ENCODE assay signal across 23 mouse cellular contexts in the genomic region with DNA sequence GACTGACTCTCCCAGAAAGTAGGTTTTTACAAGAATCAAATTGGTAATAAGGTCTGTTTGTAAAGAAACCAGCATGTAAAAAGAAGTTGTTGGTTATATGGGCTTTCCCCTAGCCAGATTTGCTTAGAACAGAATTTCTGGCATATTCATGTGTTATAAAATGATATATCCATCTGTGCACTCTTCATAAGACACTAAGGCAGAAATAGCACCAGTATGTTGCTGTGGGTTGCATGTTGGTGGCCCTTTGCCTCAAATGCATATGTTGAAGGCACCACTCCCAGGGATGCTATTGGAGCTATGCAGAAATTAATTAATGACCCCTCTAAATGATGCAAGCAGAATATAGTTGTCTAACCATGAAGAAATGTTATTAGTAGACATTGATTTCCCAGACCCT.
DNase-seq lines count a peak whose midpoint lies in the region; ATAC-seq and TF ChIP-seq lines count a peak whose summit lies in the region.
"Had no signal": no experiment of that assay in that cellular context is flagged by ENCODE, and none has a peak within 500 bp of the region (broad histone marks: within the 10 kb centered on the region; RNA-seq: fewer than 3 reads in every experiment).

No protein-coding gene starts in this region.

- peak; percentile 11 for DNase-seq in forebrain, embryonic 14.5 days (ENCODE audit: low spot score)
- DNase-seq in forebrain, embryonic 10.5 days (ENCODE audit: extremely low spot score, low spot score) = no peak
- DNase-seq in frontal cortex, postnatal 14 days (ENCODE audit: low spot score in 2 of 2) = no peak
- DNase-seq in left cerebral cortex, adult 2 months (ENCODE audit: extremely low spot score in 1 of 2, low spot score in 2 of 2) = no peak
- DNase-seq in left cerebral cortex, postnatal 36 days (ENCODE audit: low spot score in 2 of 2) = no peak
- DNase-seq: adrenal gland, adult 8-10 months; adrenal gland, postnatal 36 days; B cell, adult 2 months; cerebellum, adult 11-12 months; cerebellum, adult 9-10 months; cerebellum, postnatal 25 days; gastrocnemius, postnatal 14 days; heart, adult 2 months; heart, postnatal 14 days had no signal

- no peaks in the 10 kb centered on the region for H3K36me3 ChIP-seq in forebrain, embryonic 14.5 days (ENCODE audit: control insufficient read depth, insufficient read depth, low read length)
- no peaks in the 10 kb centered on the region for H3K36me3 ChIP-seq in forebrain, embryonic 10.5 days (replicated peaks)
- no peaks in the 10 kb centered on the region for H3K36me3 ChIP-seq in midbrain, embryonic 13.5 days
- H3K36me3 ChIP-seq: embryonic facial prominence, embryonic 12.5 days; G1E; heart, embryonic 15.5 days; hindbrain, embryonic 13.5 days had no signal

- ATAC-seq in forebrain, embryonic 14.5 days = no peak
- peak; percentile 95 for ATAC-seq in frontal cortex, adult (ENCODE audit: low TSS enrichment)
- no peak for ATAC-seq in midbrain, embryonic 13.5 days
- ATAC-seq: CD4-positive, CD25-positive, alpha-beta regulatory T cell, adult 4 months; hindbrain, postnatal 0 days had no signal

- no peak overlapping the region for H3K9ac ChIP-seq in forebrain, embryonic 14.5 days (ENCODE audit: low read length)
- H3K9ac ChIP-seq in midbrain, embryonic 13.5 days (replicated peaks) = no peak overlapping the region
- H3K9ac ChIP-seq: embryonic facial prominence, embryonic 12.5 days; heart, embryonic 15.5 days; hindbrain, embryonic 13.5 days had no signal

- no peak for TF ChIP-seq CTCF in left cerebral cortex, adult 2 months (IDR thresholded peaks at IDR 0.05)

- no peak overlapping the region for H3K27ac ChIP-seq in forebrain, embryonic 14.5 days (ENCODE audit: low read depth, low read length)
- no peak overlapping the region for H3K27ac ChIP-seq in forebrain, embryonic 10.5 days
- peak overlapping the region; percentile 29; the same call in 1 of the 2 replicates for H3K27ac ChIP-seq in left cerebral cortex, adult 2 months
- no peak overlapping the region for H3K27ac ChIP-seq in midbrain, embryonic 13.5 days
- H3K27ac ChIP-seq: embryonic facial prominence, embryonic 12.5 days; heart, adult 2 months; heart, embryonic 15.5 days; hindbrain, embryonic 13.5 days; hindbrain, postnatal 0 days had no signal

- intact Hi-C loops in left cerebral cortex, adult 2 months (cut with DNase I) = no loop called here
- intact Hi-C loops in left cerebral cortex, postnatal 36 days (cut with DNase I) = no loop called here

- H3K4me1 ChIP-seq in forebrain, embryonic 14.5 days (ENCODE audit: control insufficient read depth, insufficient read depth, low read length) = peaks cover 9% of the 10 kb centered on the region
- H3K4me1 ChIP-seq in forebrain, embryonic 10.5 days = no peaks in the 10 kb centered on the region
- 0 out of 2 replicates have a peak, but pooled peaks cover 2% of the 10 kb centered on the region for H3K4me1 ChIP-seq in midbrain, embryonic 13.5 days (replicated peaks)
- H3K4me1 ChIP-seq: embryonic facial prominence, embryonic 12.5 days had no signal

- H3K4me3 ChIP-seq in forebrain, embryonic 14.5 days (ENCODE audit: low read depth, low read length) = no peak overlapping the region
- H3K4me3 ChIP-seq in forebrain, embryonic 10.5 days = no peak overlapping the region
- H3K4me3 ChIP-seq in left cerebral cortex, adult 2 months = no peak overlapping the region
- H3K4me3 ChIP-seq in midbrain, embryonic 13.5 days (replicated peaks) = no peak overlapping the region
- H3K4me3 ChIP-seq: embryonic facial prominence, embryonic 12.5 days; heart, adult 2 months; heart, embryonic 15.5 days; hindbrain, embryonic 13.5 days had no signal

- no peaks in the 10 kb centered on the region for H3K27me3 ChIP-seq in forebrain, embryonic 14.5 days (replicated peaks; ENCODE audit: control insufficient read depth, insufficient read depth, low read length)
- no peaks in the 10 kb centered on the region for H3K27me3 ChIP-seq in forebrain, embryonic 10.5 days (ENCODE audit: poor library complexity, severe bottlenecking)
- no peaks in the 10 kb centered on the region for H3K27me3 ChIP-seq in midbrain, embryonic 13.5 days
- H3K27me3 ChIP-seq: embryonic facial prominence, embryonic 12.5 days; hindbrain, embryonic 13.5 days had no signal

- H3K4me2 ChIP-seq in forebrain, embryonic 14.5 days (ENCODE audit: low read length) = no peak overlapping the region
- H3K4me2 ChIP-seq in midbrain, embryonic 13.5 days (replicated peaks) = no peak overlapping the region
- H3K4me2 ChIP-seq: embryonic facial prominence, embryonic 12.5 days; heart, embryonic 11.5 days; heart, embryonic 15.5 days; hindbrain, embryonic 13.5 days had no signal

- H3K9me3 ChIP-seq in forebrain, embryonic 14.5 days (replicated peaks; ENCODE audit: control insufficient read depth, low read length) = no peaks in the 10 kb centered on the region
- H3K9me3 ChIP-seq in forebrain, embryonic 10.5 days = no peaks in the 10 kb centered on the region
- H3K9me3 ChIP-seq in midbrain, embryonic 13.5 days = no peaks in the 10 kb centered on the region
- H3K9me3 ChIP-seq: embryonic facial prominence, embryonic 12.5 days; G1E; heart, embryonic 15.5 days; hindbrain, embryonic 13.5 days had no signal
